In the genomic region with DNA sequence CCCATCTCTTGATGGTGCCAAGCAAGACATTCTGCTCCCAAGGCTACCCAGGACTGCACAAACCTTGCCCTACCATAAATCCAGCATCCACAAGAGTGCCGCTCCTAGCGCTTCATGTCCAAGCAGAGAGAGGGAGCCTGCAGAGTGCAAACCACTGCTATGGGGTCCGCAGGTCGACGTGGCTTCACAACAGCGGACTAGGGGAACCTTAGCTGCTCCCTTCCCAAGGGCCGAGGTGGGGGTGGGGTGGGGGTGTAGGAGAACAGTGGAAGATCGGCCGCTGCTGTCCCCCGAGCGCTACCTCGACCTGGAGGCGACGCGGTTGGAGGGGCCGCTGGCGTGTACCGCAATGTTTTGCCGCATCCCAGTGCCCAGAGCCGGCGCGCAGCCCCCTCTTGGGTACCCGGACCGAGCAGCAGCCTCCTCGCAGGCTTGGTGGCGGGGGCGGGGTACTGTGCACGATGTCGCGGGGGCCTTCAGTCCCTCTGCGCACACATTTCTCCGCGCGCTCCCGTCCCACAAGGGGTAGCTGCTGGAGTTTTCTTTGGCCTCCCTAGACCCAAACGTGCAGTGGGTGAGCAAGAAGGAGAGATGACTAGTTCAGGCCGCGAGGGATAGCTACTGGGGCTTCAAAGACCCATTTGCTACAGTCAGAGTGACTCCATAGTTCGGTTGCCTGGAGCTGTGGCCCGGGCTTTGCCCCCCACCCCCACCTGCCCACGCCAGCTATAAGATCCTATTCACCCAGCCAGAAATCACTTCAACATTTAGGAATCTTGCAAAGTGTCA, we compare ENCODE assay signal across 10 mouse cellular contexts. TPM values are rescaled to one million over a fixed set of nuclear protein-coding genes. Genes with fewer than 3 reads are reported as not detected.
A peak's percentile ranks its signal among the peaks of the same experiment; 100 is the strongest.
DNase-seq lines count a peak whose midpoint lies in the region; ATAC-seq and TF ChIP-seq lines count a peak whose summit lies in the region.
"Had no signal": no experiment of that assay in that cellular context is flagged by ENCODE, and none has a peak within 500 bp of the region (broad histone marks: within the 10 kb centered on the region; RNA-seq: fewer than 3 reads in every experiment).

No protein-coding gene starts in this region.

- H3K9ac ChIP-seq in heart, embryonic 15.5 days, result peak overlapping the region; percentile 52
- H3K9ac ChIP-seq in heart, postnatal 0 days (replicated peaks; ENCODE audit: low read depth, low read length), result peak overlapping the region; percentile 50
- peak overlapping the region; percentile 31; the same call in 1 of the 2 replicates for H3K9ac ChIP-seq in limb, embryonic 14.5 days (ENCODE audit: low read depth, low read length, severe bottlenecking)
- no peak overlapping the region for H3K9ac ChIP-seq in stomach, embryonic 14.5 days (replicated peaks; ENCODE audit: low read depth, low read length)

- WGBS in heart, embryonic 15.5 days, result 8% methylated on average over 31 of the region's 41 CpGs
- WGBS in heart, postnatal 0 days, result 11% methylated on average over 37 of the region's 41 CpGs
- WGBS in limb, embryonic 14.5 days, result 9% methylated on average over 17 of the region's 41 CpGs
- WGBS in stomach, embryonic 14.5 days, result 13% methylated on average over 40 of the region's 41 CpGs

- H3K36me3 ChIP-seq in heart, embryonic 15.5 days, result no peaks in the 10 kb centered on the region
- no peaks in the 10 kb centered on the region for H3K36me3 ChIP-seq in heart, postnatal 0 days (replicated peaks; ENCODE audit: control insufficient read depth, insufficient read depth, low read length)
- H3K36me3 ChIP-seq in limb, embryonic 14.5 days (ENCODE audit: control insufficient read depth, insufficient read depth, low read length), result no peaks in the 10 kb centered on the region
- no peaks in the 10 kb centered on the region for H3K36me3 ChIP-seq in stomach, embryonic 14.5 days (ENCODE audit: control insufficient read depth, insufficient read depth, low read length)

- peak overlapping the region; percentile 67 for H3K4me2 ChIP-seq in heart, embryonic 15.5 days
- H3K4me2 ChIP-seq in heart, postnatal 0 days (ENCODE audit: low read depth, low read length), result peak overlapping the region; percentile 67
- H3K4me2 ChIP-seq in limb, embryonic 14.5 days (replicated peaks; ENCODE audit: low read depth, low read length, severe bottlenecking), result peak overlapping the region; percentile 54
- H3K4me2 ChIP-seq in stomach, embryonic 14.5 days (replicated peaks; ENCODE audit: low read depth, low read length), result peak overlapping the region; percentile 61

- peak overlapping the region; percentile 60 for H3K4me3 ChIP-seq in heart, embryonic 15.5 days
- peak overlapping the region; percentile 60 for H3K4me3 ChIP-seq in heart, postnatal 0 days (ENCODE audit: low read depth, low read length)
- peak overlapping the region; percentile 40 for H3K4me3 ChIP-seq in limb, embryonic 14.5 days (replicated peaks; ENCODE audit: low read length)
- peak overlapping the region; percentile 35 for H3K4me3 ChIP-seq in stomach, embryonic 14.5 days (ENCODE audit: low read depth, low read length)

- ATAC-seq in heart, embryonic 15.5 days (replicated peaks; ENCODE audit: insufficient number of reproducible peaks, insufficient read depth, low FRiP score, low read depth), result peak; percentile 18; the same call in 1 of the 2 replicates
- ATAC-seq in heart, postnatal 0 days (ENCODE audit: insufficient read depth, low read depth), result peak; percentile 66
- no peak for ATAC-seq in limb, embryonic 14.5 days (ENCODE audit: low FRiP score, low read depth)
- ATAC-seq in stomach, embryonic 14.5 days (ENCODE audit: insufficient number of reproducible peaks, insufficient read depth, low FRiP score, low read depth), result peak; percentile 37; the same call in 1 of the 2 replicates

- H3K4me1 ChIP-seq in heart, embryonic 15.5 days (replicated peaks), result no peaks in the 10 kb centered on the region
- H3K4me1 ChIP-seq in heart, postnatal 0 days (ENCODE audit: control insufficient read depth, insufficient read depth), result no peaks in the 10 kb centered on the region
- H3K4me1 ChIP-seq in limb, embryonic 14.5 days (ENCODE audit: control insufficient read depth, insufficient read depth, low read length), result no peaks in the 10 kb centered on the region
- H3K4me1 ChIP-seq in stomach, embryonic 14.5 days (ENCODE audit: control insufficient read depth, insufficient read depth, low read length), result no peaks in the 10 kb centered on the region

- H3K27ac ChIP-seq in heart, embryonic 15.5 days, result peak overlapping the region; percentile 65
- peak overlapping the region; percentile 43; the same call in 1 of the 2 replicates for H3K27ac ChIP-seq in heart, postnatal 0 days (ENCODE audit: low read depth)
- no peak overlapping the region for H3K27ac ChIP-seq in limb, embryonic 14.5 days (replicated peaks; ENCODE audit: low read depth, low read length)
- H3K27ac ChIP-seq in stomach, embryonic 14.5 days (ENCODE audit: low read length), result no peak overlapping the region

- H3K27me3 ChIP-seq in heart, embryonic 15.5 days, result no peaks in the 10 kb centered on the region
- H3K27me3 ChIP-seq in heart, postnatal 0 days (ENCODE audit: control insufficient read depth, insufficient read depth, low read length), result no peaks in the 10 kb centered on the region
- no peaks in the 10 kb centered on the region for H3K27me3 ChIP-seq in limb, embryonic 14.5 days (ENCODE audit: control insufficient read depth, insufficient read depth, low read length)
- no peaks in the 10 kb centered on the region for H3K27me3 ChIP-seq in stomach, embryonic 14.5 days (ENCODE audit: control insufficient read depth, insufficient read depth, low read length)

- TF ChIP-seq EP300 in heart, postnatal 0 days (IDR thresholded peaks at IDR 0.05; ENCODE audit: low read depth), result no peak

- no peak for TF ChIP-seq CTCF in heart, postnatal 0 days (IDR thresholded peaks at IDR 0.05; ENCODE audit: low read depth)

- TF ChIP-seq POLR2A in limb, embryonic 14.5 days (IDR thresholded peaks at IDR 0.05; ENCODE audit: borderline replicate concordance, extremely low read depth, insufficient read depth, insufficient read length), result no peak

- H3K9me3 ChIP-seq in heart, embryonic 15.5 days (replicated peaks), result no peaks in the 10 kb centered on the region
- H3K9me3 ChIP-seq in heart, postnatal 0 days (replicated peaks; ENCODE audit: control insufficient read depth, low read length), result no peaks in the 10 kb centered on the region
- H3K9me3 ChIP-seq in limb, embryonic 14.5 days (ENCODE audit: control insufficient read depth, low read length), result no peaks in the 10 kb centered on the region
- no peaks in the 10 kb centered on the region for H3K9me3 ChIP-seq in stomach, embryonic 14.5 days (ENCODE audit: control insufficient read depth, low read depth, low read length)

- DNase-seq in heart, adult 18-20 months, result no peak
- DNase-seq in cerebellum, postnatal 36 days, result peak; percentile 39 to 41
- no peak for DNase-seq in heart, postnatal 0 days (ENCODE audit: low spot score)
- no peak for DNase-seq in limb, embryonic 14.5 days (ENCODE audit: low spot score)
- DNase-seq in adrenal gland, postnatal 25 days, result no peak
- no peak for DNase-seq in kidney, adult 9 months

RNA-seq across cellular contexts. Expression of gene Slitrk4, which starts 1.1 kb away (rescaled TPM):
- polyA plus RNA-seq in heart, embryonic 15.5 days (2015; fragmentation: Nextera tagmentation; extraction: Ambion mirVana), result 9.2 and 9.9 TPM in 2 replicates
- under 1 TPM; 0.55 to 0.59 TPM for total RNA-seq in heart, adult 18-20 months (2021)
- total RNA-seq in heart, postnatal 0 days (2014; rRNA removed; ENCODE audit: low replicate concordance), result 5.8 and 9.2 TPM in 2 replicates
- 4.7 and 5.1 TPM in 2 replicates for polyA plus RNA-seq in heart, postnatal 0 days (2015; fragmentation: Nextera tagmentation; extraction: Ambion mirVana)
- polyA plus RNA-seq in limb, embryonic 14.5 days (2012; rRNA removed), result 1.1 and 1.4 TPM in 2 replicates
- polyA plus RNA-seq in limb, embryonic 14.5 days (2014; fragmentation: Nextera tagmentation; extraction: Ambion mirVana), result 2.8 and 3.1 TPM in 2 replicates
- polyA plus RNA-seq in stomach, embryonic 14.5 days (2014; fragmentation: Nextera tagmentation; extraction: Ambion mirVana), result 3.5 and 5.3 TPM in 2 replicates
- total RNA-seq in adrenal gland, postnatal 25 days (2021), result not detected in 2 replicates
- total RNA-seq: hematopoietic stem cell, adult 5-6 weeks had no signal
- polyA plus RNA-seq: spleen, adult 2 months had no signal

Comparison
In these comparisons a context has a peak if more than half of its experiments do, and no peak if none do; other contexts are left out.
1. H3K27ac ChIP-seq: peak in heart, embryonic 15.5 days (single experiment) and heart, postnatal 0 days (single experiment); none in limb, embryonic 14.5 days (single experiment) and stomach, embryonic 14.5 days (single experiment).
2. DNase-seq: peak in cerebellum, postnatal 36 days (2 of 2); none in heart, adult 18-20 months (0 of 2), heart, postnatal 0 days (single experiment), limb, embryonic 14.5 days (single experiment), adrenal gland, postnatal 25 days (single experiment) and kidney, adult 9 months (single experiment).
3. Peak in every context shown above with its lines, with median percentiles within 50 percentile points of each other: H3K4me2 ChIP-seq and H3K4me3 ChIP-seq.